Comparison of ENCODE assay signal across 10 mouse cellular contexts in the genomic region with DNA sequence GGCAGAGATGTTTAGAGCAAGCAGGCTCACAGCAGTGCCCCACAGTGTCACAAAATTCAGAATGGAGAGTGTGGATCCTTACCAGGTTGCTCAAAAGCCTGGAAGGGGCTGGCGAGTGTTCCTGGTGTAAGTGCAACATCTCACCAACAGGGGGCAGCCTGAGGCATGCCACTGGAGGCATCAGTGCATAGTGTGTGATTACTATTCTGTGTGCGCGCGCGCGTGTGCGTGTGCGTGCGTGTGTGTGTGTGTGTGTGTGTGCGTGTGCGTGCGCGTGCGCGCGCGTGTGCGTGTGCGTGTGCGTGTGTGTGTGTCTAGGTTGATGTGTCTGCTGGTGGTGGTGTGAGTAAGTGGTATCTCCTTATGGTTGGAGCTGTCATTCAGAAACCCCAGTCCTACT. TPM values are rescaled to one million over a fixed set of nuclear protein-coding genes. Genes with fewer than 3 reads are reported as not detected.
DNase-seq lines count a peak whose midpoint lies in the region; ATAC-seq and TF ChIP-seq lines count a peak whose summit lies in the region.
"Had no signal": no experiment of that assay in that cellular context is flagged by ENCODE, and none has a peak within 500 bp of the region (broad histone marks: within the 10 kb centered on the region; RNA-seq: fewer than 3 reads in every experiment).

No protein-coding gene starts in this region.

- TF ChIP-seq POLR2A in thymus, adult 2 months (IDR thresholded peaks at IDR 0.05; ENCODE audit: control insufficient read depth, extremely low read depth, insufficient read depth, low read length, poor library complexity), result no peak

- TF ChIP-seq CTCF in thymus, adult 2 months (IDR thresholded peaks at IDR 0.05; ENCODE audit: borderline replicate concordance, control insufficient read depth, extremely low read depth, insufficient read depth, low read length, poor library complexity), result peak; percentile 79; the same call in 1 of the 2 replicates

- no peaks in the 10 kb centered on the region for H3K36me3 ChIP-seq in thymus, adult 2 months (ENCODE audit: control insufficient read depth, insufficient read depth, low read length)
- no peaks in the 10 kb centered on the region for H3K36me3 ChIP-seq in forebrain, embryonic 14.5 days (ENCODE audit: control insufficient read depth, insufficient read depth, low read length)
- no peaks in the 10 kb centered on the region for H3K36me3 ChIP-seq in kidney, embryonic 15.5 days
- no peaks in the 10 kb centered on the region for H3K36me3 ChIP-seq in lung, embryonic 16.5 days (ENCODE audit: control insufficient read depth, insufficient read depth, low read length)

- no peaks in the 10 kb centered on the region for H3K4me1 ChIP-seq in thymus, adult 2 months (replicated peaks; ENCODE audit: control insufficient read depth, insufficient read depth, low read length)
- H3K4me1 ChIP-seq in forebrain, embryonic 14.5 days (ENCODE audit: control insufficient read depth, insufficient read depth, low read length), result no peaks in the 10 kb centered on the region
- no peaks in the 10 kb centered on the region for H3K4me1 ChIP-seq in kidney, embryonic 15.5 days
- no peaks in the 10 kb centered on the region for H3K4me1 ChIP-seq in lung, embryonic 16.5 days (replicated peaks; ENCODE audit: control insufficient read depth, insufficient read depth, low read length)

- H3K27me3 ChIP-seq in thymus, adult 2 months (ENCODE audit: control insufficient read depth, insufficient read depth, low read length), result no peaks in the 10 kb centered on the region
- H3K27me3 ChIP-seq in forebrain, embryonic 14.5 days (replicated peaks; ENCODE audit: control insufficient read depth, insufficient read depth, low read length), result no peaks in the 10 kb centered on the region
- peaks cover 27% of the 10 kb centered on the region for H3K27me3 ChIP-seq in kidney, embryonic 15.5 days
- H3K27me3 ChIP-seq in lung, embryonic 16.5 days (ENCODE audit: control insufficient read depth, insufficient read depth, low read depth, low read length), result no peaks in the 10 kb centered on the region

- H3K9ac ChIP-seq in forebrain, embryonic 14.5 days (ENCODE audit: low read length), result no peak overlapping the region
- H3K9ac ChIP-seq in kidney, embryonic 15.5 days, result no peak overlapping the region
- H3K9ac ChIP-seq in lung, embryonic 16.5 days (ENCODE audit: low read length), result no peak overlapping the region

- no peak overlapping the region for H3K4me2 ChIP-seq in forebrain, embryonic 14.5 days (ENCODE audit: low read length)
- H3K4me2 ChIP-seq in kidney, embryonic 15.5 days, result peak overlapping the region; percentile 30; the same call in 1 of the 2 replicates
- H3K4me2 ChIP-seq in lung, embryonic 16.5 days (ENCODE audit: low read depth, low read length), result no peak overlapping the region

- H3K9me3 ChIP-seq in forebrain, embryonic 14.5 days (replicated peaks; ENCODE audit: control insufficient read depth, low read length), result no peaks in the 10 kb centered on the region
- no peaks in the 10 kb centered on the region for H3K9me3 ChIP-seq in kidney, embryonic 15.5 days (replicated peaks)
- no peaks in the 10 kb centered on the region for H3K9me3 ChIP-seq in lung, embryonic 16.5 days (ENCODE audit: control insufficient read depth, low read length)

- whole genome bisulfite sequencing in thymus, adult 2 months, result 45% methylated on average over 20 of the region's 20 CpGs
- 44% methylated on average over 20 of the region's 20 CpGs for WGBS in forebrain, embryonic 14.5 days
- 43% methylated on average over 20 of the region's 20 CpGs for WGBS in kidney, embryonic 15.5 days
- 38% methylated on average over 20 of the region's 20 CpGs for WGBS in lung, embryonic 16.5 days

- DNase-seq in thymus, adult 2 months, result peak; percentile 17
- DNase-seq in thymus, adult 18-20 months, result no peak
- peak; percentile 11 for DNase-seq in c-Kit-positive CD71-positive TER-119-positive erythroid progenitor cells, embryonic 14.5 days (ENCODE audit: low spot score)
- DNase-seq in forebrain, embryonic 14.5 days (ENCODE audit: low spot score), result peak; percentile 81
- peak; percentile 76 for DNase-seq in retina, embryonic 14.5 days (ENCODE audit: low spot score)
- DNase-seq in ovary, postnatal 14 days (ENCODE audit: low spot score), result no peak

- H3K4me3 ChIP-seq in thymus, adult 2 months (ENCODE audit: control insufficient read depth, insufficient read depth, low read length), result no peak overlapping the region
- H3K4me3 ChIP-seq in forebrain, embryonic 14.5 days (ENCODE audit: low read depth, low read length), result no peak overlapping the region
- H3K4me3 ChIP-seq in kidney, embryonic 15.5 days (replicated peaks), result no peak overlapping the region
- no peak overlapping the region for H3K4me3 ChIP-seq in lung, embryonic 16.5 days (ENCODE audit: low read length)
- H3K4me3 ChIP-seq: myocyte had no signal

- peak; percentile 68; the same call in 1 of the 2 replicates for ATAC-seq in forebrain, embryonic 14.5 days
- ATAC-seq in kidney, embryonic 15.5 days (replicated peaks; ENCODE audit: low FRiP score), result no peak; the same call in 1 of the 2 replicates
- 0 out of 2 replicates have a peak, but pooled peaks have one; percentile 31 for ATAC-seq in lung, embryonic 16.5 days (ENCODE audit: low read depth)

- H3K27ac ChIP-seq in thymus, adult 2 months (ENCODE audit: control insufficient read depth, insufficient read depth, low read length), result no peak overlapping the region
- H3K27ac ChIP-seq in forebrain, embryonic 14.5 days (ENCODE audit: low read depth, low read length), result no peak overlapping the region
- H3K27ac ChIP-seq in kidney, embryonic 15.5 days, result no peak overlapping the region
- H3K27ac ChIP-seq in lung, embryonic 16.5 days (ENCODE audit: low read length), result no peak overlapping the region

RNA-seq across cellular contexts. Expression of gene Gata5, which starts 18.8 kb away (rescaled TPM):
- polyA plus RNA-seq in thymus, adult 2 months (2012; rRNA removed), result 0.22 and 0.39 TPM in 2 replicates
- polyA plus RNA-seq in forebrain, embryonic 14.5 days (2014; fragmentation: Nextera tagmentation; extraction: Ambion mirVana), result not detected in 2 replicates
- 3.0 and 4.7 TPM in 2 replicates for polyA plus RNA-seq in kidney, embryonic 15.5 days (2015; fragmentation: Nextera tagmentation; extraction: Ambion mirVana)
- 23.2 and 25.3 TPM in 2 replicates for polyA plus RNA-seq in lung, embryonic 16.5 days (2015; fragmentation: Nextera tagmentation; extraction: Ambion mirVana)
- polyA plus RNA-seq: frontal cortex, adult 2 months; myocyte had no signal

Comparison
In these comparisons a context has a peak if more than half of its experiments do, and no peak if none do; other contexts are left out.
1. DNase-seq: peak in thymus, adult 2 months (single experiment), c-Kit-positive CD71-positive TER-119-positive erythroid progenitor cells, embryonic 14.5 days (single experiment), forebrain, embryonic 14.5 days (single experiment) and retina, embryonic 14.5 days (single experiment); none in thymus, adult 18-20 months (0 of 2) and ovary, postnatal 14 days (single experiment).